In genomic region chr12:55610812-55611211, GRCm38 (mm10) we compare ENCODE assay signal across 31 mouse cellular contexts. TPM values are rescaled to one million over a fixed set of nuclear protein-coding genes. Genes with fewer than 3 reads are reported as not detected.
DNase-seq lines count a peak whose midpoint lies in the region; ATAC-seq lines count a peak whose summit lies in the region.
"Had no signal": no experiment of that assay in that cellular context is flagged by ENCODE, and none has a peak within 500 bp of the region (broad histone marks: within the 10 kb centered on the region; RNA-seq: fewer than 3 reads in every experiment).

No protein-coding gene starts in this region.

- H3K4me1 ChIP-seq in midbrain, embryonic 11.5 days (ENCODE audit: control insufficient read depth, insufficient read depth, low read length): no peaks in the 10 kb centered on the region
- peaks cover 4% of the 10 kb centered on the region; the same call in 1 of the 2 replicates for H3K4me1 ChIP-seq in midbrain, embryonic 13.5 days (replicated peaks)
- no peaks in the 10 kb centered on the region; the same call in 1 of the 2 replicates for H3K4me1 ChIP-seq in liver, embryonic 15.5 days (replicated peaks)
- H3K4me1 ChIP-seq: embryonic facial prominence, embryonic 15.5 days; heart, embryonic 10.5 days had no signal

- ATAC-seq in midbrain, embryonic 11.5 days (ENCODE audit: low FRiP score): no peak
- ATAC-seq in midbrain, embryonic 13.5 days: no peak
- peak; percentile 40; the same call in 1 of the 2 replicates for ATAC-seq in liver, embryonic 15.5 days (ENCODE audit: insufficient read depth)
- ATAC-seq in megakaryocyte-erythroid progenitor cell, adult 5-6 weeks (replicated peaks; ENCODE audit: low FRiP score, low TSS enrichment, poor library complexity, severe bottlenecking): peak; percentile 47; the same call in 1 of the 2 replicates
- ATAC-seq: activated CD4-positive, CD25-positive, alpha-beta regulatory T cell, adult 4 months; forebrain, embryonic 13.5 days; forebrain, embryonic 16.5 days had no signal

- no peak overlapping the region for H3K9ac ChIP-seq in midbrain, embryonic 11.5 days (ENCODE audit: low read length)
- H3K9ac ChIP-seq in midbrain, embryonic 13.5 days (replicated peaks): no peak overlapping the region
- no peak overlapping the region for H3K9ac ChIP-seq in liver, embryonic 15.5 days
- H3K9ac ChIP-seq: embryonic facial prominence, embryonic 12.5 days; embryonic facial prominence, embryonic 15.5 days; forebrain, embryonic 13.5 days; hindbrain, embryonic 12.5 days; hindbrain, embryonic 15.5 days had no signal

- H3K36me3 ChIP-seq in midbrain, embryonic 11.5 days (ENCODE audit: control insufficient read depth, insufficient read depth, low read length): no peaks in the 10 kb centered on the region
- H3K36me3 ChIP-seq in midbrain, embryonic 13.5 days: peaks cover 3% of the 10 kb centered on the region; the same call in 1 of the 2 replicates
- no peaks in the 10 kb centered on the region for H3K36me3 ChIP-seq in liver, embryonic 15.5 days (replicated peaks)
- H3K36me3 ChIP-seq: embryonic facial prominence, embryonic 12.5 days; embryonic facial prominence, embryonic 15.5 days; heart, embryonic 10.5 days; hindbrain, embryonic 12.5 days; hindbrain, embryonic 15.5 days had no signal

- H3K4me2 ChIP-seq in midbrain, embryonic 11.5 days: no peak overlapping the region
- no peak overlapping the region for H3K4me2 ChIP-seq in midbrain, embryonic 13.5 days (replicated peaks)
- no peak overlapping the region for H3K4me2 ChIP-seq in liver, embryonic 15.5 days
- H3K4me2 ChIP-seq: embryonic facial prominence, embryonic 12.5 days; embryonic facial prominence, embryonic 15.5 days; forebrain, embryonic 13.5 days; hindbrain, embryonic 12.5 days; hindbrain, embryonic 15.5 days had no signal

- DNase-seq in midbrain, embryonic 11.5 days (ENCODE audit: low spot score, missing footprints): peak; percentile 21
- peak; percentile 49 for DNase-seq in MEL-GATA-1-ER (ENCODE audit: extremely low read depth, low read depth)
- DNase-seq in spleen, adult 12 weeks (ENCODE audit: low spot score): no peak
- DNase-seq in thymus, postnatal 36 days: no peak
- DNase-seq in spleen, adult 18-20 months: no peak
- DNase-seq: adrenal gland, adult 8-10 months; adrenal gland, postnatal 25 days; cerebellum, adult 11-12 months; cerebellum, adult 8-10 months; cerebellum, postnatal 10 days; gastrocnemius, postnatal 10 days; gastrocnemius, postnatal 36 days; heart, adult 2 months had no signal

- H3K9me3 ChIP-seq in midbrain, embryonic 11.5 days (ENCODE audit: control insufficient read depth, low read length): no peaks in the 10 kb centered on the region
- H3K9me3 ChIP-seq in midbrain, embryonic 13.5 days: no peaks in the 10 kb centered on the region
- H3K9me3 ChIP-seq in liver, embryonic 15.5 days (replicated peaks): no peaks in the 10 kb centered on the region
- H3K9me3 ChIP-seq: embryonic facial prominence, embryonic 12.5 days; embryonic facial prominence, embryonic 15.5 days; forebrain, embryonic 13.5 days; heart, embryonic 10.5 days; hindbrain, embryonic 12.5 days; hindbrain, embryonic 15.5 days had no signal

- H3K4me3 ChIP-seq in midbrain, embryonic 11.5 days (ENCODE audit: low read depth, low read length): no peak overlapping the region
- H3K4me3 ChIP-seq in midbrain, embryonic 13.5 days (replicated peaks): no peak overlapping the region
- H3K4me3 ChIP-seq in liver, embryonic 15.5 days (replicated peaks): no peak overlapping the region
- H3K4me3 ChIP-seq: embryonic facial prominence, embryonic 12.5 days; embryonic facial prominence, embryonic 15.5 days; forebrain, embryonic 13.5 days; heart, adult 2 months; heart, embryonic 10.5 days; hindbrain, embryonic 12.5 days; hindbrain, embryonic 15.5 days had no signal

- 74% methylated on average over 2 of the region's 2 CpGs for WGBS in midbrain, embryonic 11.5 days
- WGBS in midbrain, embryonic 13.5 days: 76% methylated on average over 2 of the region's 2 CpGs
- WGBS in liver, embryonic 15.5 days (ENCODE audit: insufficient replicate concordance): 16% methylated on average over 2 of the region's 2 CpGs

- no peaks in the 10 kb centered on the region for H3K27me3 ChIP-seq in midbrain, embryonic 11.5 days (ENCODE audit: control insufficient read depth, insufficient read depth, low read length)
- no peaks in the 10 kb centered on the region for H3K27me3 ChIP-seq in midbrain, embryonic 13.5 days
- no peaks in the 10 kb centered on the region for H3K27me3 ChIP-seq in liver, embryonic 15.5 days
- H3K27me3 ChIP-seq: embryonic facial prominence, embryonic 12.5 days; embryonic facial prominence, embryonic 15.5 days; forebrain, embryonic 13.5 days; hindbrain, embryonic 12.5 days; hindbrain, embryonic 15.5 days had no signal

- no peak overlapping the region for H3K27ac ChIP-seq in midbrain, embryonic 11.5 days (ENCODE audit: low read depth, low read length)
- H3K27ac ChIP-seq in midbrain, embryonic 13.5 days: no peak overlapping the region
- H3K27ac ChIP-seq in liver, embryonic 15.5 days (replicated peaks): no peak overlapping the region
- H3K27ac ChIP-seq: embryonic facial prominence, embryonic 12.5 days; embryonic facial prominence, embryonic 15.5 days; forebrain, embryonic 13.5 days; heart, adult 2 months; heart, embryonic 10.5 days; hindbrain, embryonic 12.5 days; hindbrain, embryonic 15.5 days had no signal

RNA-seq across cellular contexts. Expression of gene Insm2, which starts 11.6 kb away (rescaled TPM):
- 0.40 and 0.57 TPM in 2 replicates for polyA plus RNA-seq in midbrain, embryonic 11.5 days (2014; fragmentation: Nextera tagmentation; extraction: Ambion mirVana)
- 0.64 and 1.2 TPM in 2 replicates for polyA plus RNA-seq in midbrain, embryonic 13.5 days (2015; fragmentation: Nextera tagmentation; extraction: Ambion mirVana)
- not detected in 2 replicates for polyA plus RNA-seq in liver, embryonic 15.5 days (2015; fragmentation: Nextera tagmentation; extraction: Ambion mirVana)
- total RNA-seq in megakaryocyte-erythroid progenitor cell, adult 5-6 weeks (2014; fragmentation: Nextera tagmentation): not detected in 2 replicates
- 0.28 TPM in 1 of 2 replicates, not detected in the other for total RNA-seq in megakaryocyte-erythroid progenitor cell, adult 5-6 weeks (2017)
- total RNA-seq: ES-E14; gastrocnemius, adult 18-20 months; gastrocnemius, postnatal 10 days; gastrocnemius, postnatal 36 days; granulocyte monocyte progenitor cell, adult 5-6 weeks; heart, adult 2 months; heart, postnatal 25 days; hematopoietic stem cell, adult 5-6 weeks had no signal
- polyA plus RNA-seq: heart, adult 2 months; heart, embryonic 14.5 days; heart, postnatal 0 days had no signal

RNA-seq across cellular contexts. Expression of gene Aldoart2, which starts 45.8 kb away (rescaled TPM):
- polyA plus RNA-seq in midbrain, embryonic 11.5 days (2014; fragmentation: Nextera tagmentation; extraction: Ambion mirVana): not detected in 2 replicates
- polyA plus RNA-seq in midbrain, embryonic 13.5 days (2015; fragmentation: Nextera tagmentation; extraction: Ambion mirVana): not detected in 2 replicates
- polyA plus RNA-seq in liver, embryonic 15.5 days (2015; fragmentation: Nextera tagmentation; extraction: Ambion mirVana): not detected in 2 replicates
- not detected in 2 replicates for total RNA-seq in megakaryocyte-erythroid progenitor cell, adult 5-6 weeks (2014; fragmentation: Nextera tagmentation)
- not detected in 2 replicates for total RNA-seq in megakaryocyte-erythroid progenitor cell, adult 5-6 weeks (2017)
- total RNA-seq: adrenal gland, adult 8-10 months; adrenal gland, postnatal 25 days; gastrocnemius, postnatal 10 days; granulocyte monocyte progenitor cell, adult 5-6 weeks; heart, adult 2 months; heart, postnatal 25 days; hematopoietic stem cell, adult 5-6 weeks had no signal
- polyA plus RNA-seq: embryonic facial prominence, embryonic 12.5 days; embryonic facial prominence, embryonic 15.5 days; forebrain, embryonic 13.5 days; forebrain, embryonic 16.5 days; heart, embryonic 10.5 days; heart, postnatal 0 days; hindbrain, embryonic 12.5 days; hindbrain, embryonic 15.5 days had no signal

Comparison
In these comparisons a context has a peak if more than half of its experiments do, and no peak if none do; other contexts are left out.
1. ATAC-seq: peak in liver, embryonic 15.5 days (single experiment) and megakaryocyte-erythroid progenitor cell, adult 5-6 weeks (single experiment); none in midbrain, embryonic 11.5 days (single experiment) and midbrain, embryonic 13.5 days (single experiment).
2. DNase-seq: peak in midbrain, embryonic 11.5 days (single experiment) and MEL-GATA-1-ER (single experiment); none in spleen, adult 12 weeks (single experiment), thymus, postnatal 36 days (0 of 2) and spleen, adult 18-20 months (0 of 2).